Mouse (Mus musculus) heart, postnatal 0 days (tissue): ENCODE measurements around the gene Daglb.

Source experiments
- CTCF ChIP-seq: IDR thresholded peaks from 2 replicates; pipeline ENCODE4 v1.5.1; 2016; ENCODE audit warnings: antibody characterized with exemption, control low read depth, low read depth
- EP300 ChIP-seq: IDR thresholded peaks from 2 replicates; pipeline ENCODE4 v1.6.1; 2016; ENCODE audit warnings: antibody characterized with exemption, low read depth

- no peak for TF ChIP-seq CTCF
- no peak for TF ChIP-seq EP300
Measured at GRCm38 (mm10) chr5:143503740-143504139, 39.4 kb downstream of the Daglb start.
